Mouse (Mus musculus): Measurements from ENCODE around the gene Taok2. TPM values are rescaled to one million over a fixed set of nuclear protein-coding genes. Genes with fewer than 3 reads are reported as not detected.

Taok2 gene
- total RNA-seq, 1 experiment, result 42.3 TPM

GRCm38 (mm10) chr7:126862147-126862784, 22.2 kb downstream of the Taok2 start, which contains the start of gene Ino80e:
Ino80e (minus strand) TSS chr7:126862377.
- in situ Hi-C loops (cut with MboI; ENCODE audit: low sequenced_read_pairs in 2 of 2, unreplicated experiment in 2 of 2), result no loop called here
- H3K4me1 ChIP-seq (ENCODE audit: control insufficient read depth in 2 of 2, insufficient read depth in 2 of 2, low read length in 2 of 2, poor library complexity in 1 of 2), result peaks cover 0 to 16% of the 10 kb centered on the region in 2 experiments; a peak in 3 of 4 replicates
- peak; percentile 96 for DNase-seq (ENCODE audit: low read depth, low spot score)
- H3K9ac ChIP-seq (ENCODE audit: insufficient read depth, low read depth, low read length, poor library complexity, severe bottlenecking), result peak within 1 kb of the TSS; percentile 87
- H3K4me3 ChIP-seq (ENCODE audit: insufficient read depth in 1 of 2, low read depth in 1 of 2, low read length in 2 of 2, poor library complexity in 1 of 2, severe bottlenecking in 1 of 2), result peak within 1 kb of the TSS; percentile 77 to 86
- no peaks in the 10 kb centered on the region for H3K9me3 ChIP-seq (ENCODE audit: control insufficient read depth, insufficient read depth, low read depth, low read length)
- peaks cover 55% of the 10 kb centered on the region for H3K36me3 ChIP-seq (ENCODE audit: control insufficient read depth, insufficient read depth, low read length, poor library complexity, severe bottlenecking)
- H3K27ac ChIP-seq (ENCODE audit: insufficient read depth, low read depth, low read length, poor library complexity, severe bottlenecking), result peak within 1 kb of the TSS; percentile 84
- TF ChIP-seq CHD2 (IDR thresholded peaks at IDR 0.05; ENCODE audit: low read depth, low read length), result no peak
- 0 out of 2 replicates have a peak, but pooled peaks have one; percentile 24 for TF ChIP-seq ZNF384 (IDR thresholded peaks at IDR 0.05; ENCODE audit: low read depth, low read length)

GRCm38 (mm10) chr7:126861429-126862130, 22.9 kb downstream of the Taok2 start, which contains the start of gene Hirip3:
Hirip3 (plus strand) TSS chr7:126861972.
- peak; percentile 87 for DNase-seq (ENCODE audit: low read depth, low spot score)
- peaks cover 54% of the 10 kb centered on the region for H3K36me3 ChIP-seq (ENCODE audit: control insufficient read depth, insufficient read depth, low read length, poor library complexity, severe bottlenecking)
- in situ Hi-C loops (cut with MboI; ENCODE audit: low sequenced_read_pairs in 2 of 2, unreplicated experiment in 2 of 2), result no loop called here
- no peak for TF ChIP-seq ZNF384 (IDR thresholded peaks at IDR 0.05; ENCODE audit: low read depth, low read length)
- peak; percentile 33; the same call in 1 of the 2 replicates for TF ChIP-seq CHD2 (IDR thresholded peaks at IDR 0.05; ENCODE audit: low read depth, low read length)
- TF ChIP-seq HCFC1 (IDR thresholded peaks at IDR 0.05; ENCODE audit: borderline replicate concordance, insufficient read depth, low read length), result peak; percentile 93
- TF ChIP-seq ZC3H11A (IDR thresholded peaks at IDR 0.05; ENCODE audit: borderline replicate concordance, low read depth, low read length), result no peak
- no peak for TF ChIP-seq MAFK (IDR thresholded peaks at IDR 0.05; ENCODE audit: insufficient read depth, low read depth, low read length)
- H3K9me3 ChIP-seq (ENCODE audit: control insufficient read depth, insufficient read depth, low read depth, low read length), result no peaks in the 10 kb centered on the region
- H3K4me3 ChIP-seq (ENCODE audit: insufficient read depth in 1 of 2, low read depth in 1 of 2, low read length in 2 of 2, poor library complexity in 1 of 2, severe bottlenecking in 1 of 2), result peak within 1 kb of the TSS; percentile 77 to 86
- peak within 1 kb of the TSS; percentile 87 for H3K9ac ChIP-seq (ENCODE audit: insufficient read depth, low read depth, low read length, poor library complexity, severe bottlenecking)
- H3K4me1 ChIP-seq (ENCODE audit: control insufficient read depth in 2 of 2, insufficient read depth in 2 of 2, low read length in 2 of 2, poor library complexity in 1 of 2), result peaks cover 0 to 20% of the 10 kb centered on the region in 2 experiments; a peak in 3 of 4 replicates
- H3K27ac ChIP-seq (ENCODE audit: insufficient read depth, low read depth, low read length, poor library complexity, severe bottlenecking), result peak within 1 kb of the TSS; percentile 84

- H3K4me1 ChIP-seq (ENCODE audit: control insufficient read depth in 2 of 2, insufficient read depth in 2 of 2, low read length in 2 of 2, poor library complexity in 1 of 2), result peaks cover 0 to 19% of the 10 kb centered on the region in 2 experiments
Observed at GRCm38 (mm10) chr7:126860987-126861386, 23.5 kb downstream of the Taok2 start.

GRCm38 (mm10) chr7:126856741-126857420, 27.6 kb downstream of the Taok2 start:
- H3K9me3 ChIP-seq (ENCODE audit: control insufficient read depth, insufficient read depth, low read depth, low read length), result no peaks in the 10 kb centered on the region
- H3K9ac ChIP-seq (ENCODE audit: insufficient read depth, low read depth, low read length, poor library complexity, severe bottlenecking), result peak overlapping the region; percentile 8; the same call in 1 of the 2 replicates
- H3K4me3 ChIP-seq (ENCODE audit: insufficient read depth in 1 of 2, low read depth in 1 of 2, low read length in 2 of 2, poor library complexity in 1 of 2, severe bottlenecking in 1 of 2), result no peak overlapping the region
- peak overlapping the region; percentile 29; the same call in 1 of the 2 replicates for H3K27ac ChIP-seq (ENCODE audit: insufficient read depth, low read depth, low read length, poor library complexity, severe bottlenecking)
- H3K36me3 ChIP-seq (ENCODE audit: control insufficient read depth, insufficient read depth, low read length, poor library complexity, severe bottlenecking), result peaks cover 72% of the 10 kb centered on the region
- peaks cover 6 to 36% of the 10 kb centered on the region in 2 experiments for H3K4me1 ChIP-seq (ENCODE audit: control insufficient read depth in 2 of 2, insufficient read depth in 2 of 2, low read length in 2 of 2, poor library complexity in 1 of 2)
- no peak for TF ChIP-seq MAFK (IDR thresholded peaks at IDR 0.05; ENCODE audit: insufficient read depth, low read depth, low read length)
- no peak for TF ChIP-seq ZNF384 (IDR thresholded peaks at IDR 0.05; ENCODE audit: low read depth, low read length)
- no peak for TF ChIP-seq HCFC1 (IDR thresholded peaks at IDR 0.05; ENCODE audit: borderline replicate concordance, insufficient read depth, low read length)
- TF ChIP-seq ZC3H11A (IDR thresholded peaks at IDR 0.05; ENCODE audit: borderline replicate concordance, low read depth, low read length), result no peak
- TF ChIP-seq CHD2 (IDR thresholded peaks at IDR 0.05; ENCODE audit: low read depth, low read length), result no peak
- in situ Hi-C loops (cut with MboI; ENCODE audit: low sequenced_read_pairs in 2 of 2, unreplicated experiment in 2 of 2), result no loop called here
- DNase-seq (ENCODE audit: low read depth, low spot score), result peak; percentile 66

More at GRCm38 (mm10) chr7:126860987-126861386, 23.5 kb downstream of the Taok2 start:
- in situ Hi-C loops (cut with MboI; ENCODE audit: low sequenced_read_pairs in 2 of 2, unreplicated experiment in 2 of 2), result no loop called here
- no peak for DNase-seq (ENCODE audit: low read depth, low spot score)
- Histone ChIP-seq H3K36me3 (ENCODE audit: control insufficient read depth, insufficient read depth, low read length, poor library complexity, severe bottlenecking) (peaks cover 54% of the 10 kb centered on the region), H3K9ac (ENCODE audit: insufficient read depth, low read depth, low read length, poor library complexity, severe bottlenecking) (peak overlapping the region; percentile 87), H3K9me3 (ENCODE audit: control insufficient read depth, insufficient read depth, low read depth, low read length) (no peaks in the 10 kb centered on the region), H3K4me3 (ENCODE audit: insufficient read depth in 1 of 2, low read depth in 1 of 2, low read length in 2 of 2, poor library complexity in 1 of 2, severe bottlenecking in 1 of 2) (peak overlapping the region; percentile 77 to 86), H3K27ac (ENCODE audit: insufficient read depth, low read depth, low read length, poor library complexity, severe bottlenecking) (peak overlapping the region; percentile 15; the same call in 1 of the 2 replicates)
- TF ChIP-seq HCFC1 (IDR thresholded peaks at IDR 0.05; ENCODE audit: borderline replicate concordance, insufficient read depth, low read length) (no peak), ZC3H11A (IDR thresholded peaks at IDR 0.05; ENCODE audit: borderline replicate concordance, low read depth, low read length) (no peak), ZNF384 (IDR thresholded peaks at IDR 0.05; ENCODE audit: low read depth, low read length) (no peak), CHD2 (IDR thresholded peaks at IDR 0.05; ENCODE audit: low read depth, low read length) (no peak), MAFK (IDR thresholded peaks at IDR 0.05; ENCODE audit: insufficient read depth, low read depth, low read length) (no peak)

Data from ES-E14 (cell line).